ENCODE assay signal across 13 mouse cellular contexts in the genomic region with DNA sequence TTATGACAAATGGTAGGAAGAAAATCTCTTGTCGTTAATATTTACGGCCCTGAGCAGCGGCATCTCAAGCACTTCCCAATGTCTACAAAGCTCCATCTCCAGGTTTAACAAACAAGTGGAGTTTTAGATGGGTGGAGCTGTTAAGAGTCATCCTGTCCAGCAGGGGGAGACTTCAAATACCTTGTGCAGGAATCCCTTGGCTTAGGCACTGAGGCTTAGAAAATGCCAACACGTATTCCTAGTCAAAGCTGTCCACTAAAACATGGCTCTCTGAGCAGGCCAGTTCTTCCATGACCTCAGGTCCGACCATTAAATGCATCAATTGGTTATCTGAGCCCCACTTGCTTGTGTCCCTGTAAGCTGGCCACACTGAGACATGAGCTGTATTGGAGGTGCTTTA. TPM values are rescaled to one million over a fixed set of nuclear protein-coding genes. Genes with fewer than 3 reads are reported as not detected.
DNase-seq lines count a peak whose midpoint lies in the region; ATAC-seq and TF ChIP-seq lines count a peak whose summit lies in the region.
"Had no signal": no experiment of that assay in that cellular context is flagged by ENCODE, and none has a peak within 500 bp of the region (broad histone marks: within the 10 kb centered on the region; RNA-seq: fewer than 3 reads in every experiment).

No protein-coding gene starts in this region.

- no peaks in the 10 kb centered on the region for H3K4me1 ChIP-seq in heart, postnatal 0 days (ENCODE audit: control insufficient read depth, insufficient read depth)
- no peaks in the 10 kb centered on the region for H3K4me1 ChIP-seq in liver, postnatal 0 days (ENCODE audit: insufficient read depth)
- H3K4me1 ChIP-seq in E14TG2a.4 (replicated peaks; ENCODE audit: low read depth, low read length), result peaks cover 35% of the 10 kb centered on the region
- no peaks in the 10 kb centered on the region for H3K4me1 ChIP-seq in forebrain, embryonic 13.5 days

- H3K4me2 ChIP-seq in heart, postnatal 0 days (ENCODE audit: low read depth, low read length), result no peak overlapping the region
- H3K4me2 ChIP-seq in liver, postnatal 0 days (ENCODE audit: low read depth, low read length), result no peak overlapping the region
- H3K4me2 ChIP-seq in forebrain, embryonic 13.5 days, result no peak overlapping the region

- H3K9ac ChIP-seq in heart, postnatal 0 days (replicated peaks; ENCODE audit: low read depth, low read length), result no peak overlapping the region
- H3K9ac ChIP-seq in liver, postnatal 0 days (replicated peaks), result no peak overlapping the region
- no peak overlapping the region for H3K9ac ChIP-seq in forebrain, embryonic 13.5 days

- no peak for TF ChIP-seq EP300 in heart, postnatal 0 days (IDR thresholded peaks at IDR 0.05; ENCODE audit: low read depth)
- TF ChIP-seq EP300 in liver, postnatal 0 days (IDR thresholded peaks at IDR 0.05; ENCODE audit: low read depth), result no peak

- ATAC-seq in heart, postnatal 0 days (ENCODE audit: insufficient read depth, low read depth), result no peak
- ATAC-seq in liver, postnatal 0 days, result no peak
- no peak for ATAC-seq in forebrain, embryonic 13.5 days
- ATAC-seq: inflammation-experienced regulatory T-cells, adult 6 months had no signal

- no peak for DNase-seq in heart, postnatal 0 days (ENCODE audit: low spot score)
- DNase-seq in heart, adult 8-10 months (ENCODE audit: low spot score), result no peak
- no peak for DNase-seq in liver, postnatal 0 days
- no peak for DNase-seq in liver
- peak; percentile 12 for DNase-seq in forelimb bud, embryonic 11.5 days (ENCODE audit: low read depth, low spot score)
- no peak for DNase-seq in urinary bladder, adult 18-20 months (ENCODE audit: low spot score in 2 of 2)
- DNase-seq: gastrocnemius, postnatal 10 days; right cerebral cortex, postnatal 4 days had no signal

- H3K36me3 ChIP-seq in heart, postnatal 0 days (replicated peaks; ENCODE audit: control insufficient read depth, insufficient read depth, low read length), result peaks cover 67% of the 10 kb centered on the region
- peaks cover 6% of the 10 kb centered on the region for H3K36me3 ChIP-seq in liver, postnatal 0 days (replicated peaks; ENCODE audit: insufficient read depth, low read length)
- H3K36me3 ChIP-seq in E14TG2a.4 (ENCODE audit: insufficient read depth, low read length), result peaks cover 84% of the 10 kb centered on the region
- peaks cover 93% of the 10 kb centered on the region for H3K36me3 ChIP-seq in forebrain, embryonic 13.5 days (ENCODE audit: poor library complexity, severe bottlenecking)
- H3K36me3 ChIP-seq: G1E had no signal

- H3K27me3 ChIP-seq in heart, postnatal 0 days (ENCODE audit: control insufficient read depth, insufficient read depth, low read length), result no peaks in the 10 kb centered on the region
- H3K27me3 ChIP-seq in liver, postnatal 0 days (ENCODE audit: insufficient read depth, low read length), result no peaks in the 10 kb centered on the region
- no peaks in the 10 kb centered on the region for H3K27me3 ChIP-seq in E14TG2a.4 (ENCODE audit: insufficient read depth, low read length)
- no peaks in the 10 kb centered on the region for H3K27me3 ChIP-seq in forebrain, embryonic 13.5 days

- no peak overlapping the region for H3K4me3 ChIP-seq in heart, postnatal 0 days (ENCODE audit: low read depth, low read length)
- no peak overlapping the region for H3K4me3 ChIP-seq in liver, postnatal 0 days (ENCODE audit: low read depth, low read length)
- no peak overlapping the region for H3K4me3 ChIP-seq in E14TG2a.4 (replicated peaks; ENCODE audit: low read length)
- H3K4me3 ChIP-seq in forebrain, embryonic 13.5 days, result no peak overlapping the region

- no peaks in the 10 kb centered on the region for H3K9me3 ChIP-seq in heart, postnatal 0 days (replicated peaks; ENCODE audit: control insufficient read depth, low read length)
- H3K9me3 ChIP-seq in liver, postnatal 0 days (ENCODE audit: low read length), result no peaks in the 10 kb centered on the region
- H3K9me3 ChIP-seq in E14TG2a.4 (ENCODE audit: low read length), result no peaks in the 10 kb centered on the region
- no peaks in the 10 kb centered on the region for H3K9me3 ChIP-seq in forebrain, embryonic 13.5 days (replicated peaks)
- H3K9me3 ChIP-seq: G1E had no signal

- no peak overlapping the region for H3K27ac ChIP-seq in heart, postnatal 0 days (ENCODE audit: low read depth)
- no peak overlapping the region for H3K27ac ChIP-seq in liver, postnatal 0 days (ENCODE audit: low read depth)
- H3K27ac ChIP-seq in forebrain, embryonic 13.5 days, result no peak overlapping the region

- WGBS in heart, postnatal 0 days, result 84% methylated on average over 5 of the region's 5 CpGs
- 76% methylated on average over 5 of the region's 5 CpGs for WGBS in liver, postnatal 0 days (ENCODE audit: insufficient replicate concordance)
- 90% methylated on average over 5 of the region's 5 CpGs for WGBS in forebrain, embryonic 13.5 days

- peak; percentile 60 for TF ChIP-seq CTCF in heart, postnatal 0 days (IDR thresholded peaks at IDR 0.05; ENCODE audit: low read depth)
- TF ChIP-seq CTCF in liver, postnatal 0 days (IDR thresholded peaks at IDR 0.05; ENCODE audit: low read depth), result peak; percentile 66
- TF ChIP-seq CTCF in E14TG2a.4 (conservative IDR thresholded peaks at IDR 0.05; ENCODE audit: low read length), result peak; percentile 57

RNA-seq across cellular contexts. Expression of a gene that starts 17.5 kb away (rescaled TPM):
- 186 and 191 TPM in 2 replicates for total RNA-seq in heart, postnatal 0 days (2014; rRNA removed; ENCODE audit: low replicate concordance)
- 313 and 342 TPM in 2 replicates for polyA plus RNA-seq in heart, postnatal 0 days (2015; fragmentation: Nextera tagmentation; extraction: Ambion mirVana)
- 100 to 1,000 TPM; 264 to 289 (median 284) TPM for total RNA-seq in heart, adult 8-10 months (2022)
- polyA plus RNA-seq in liver, postnatal 0 days (2015; fragmentation: Nextera tagmentation; extraction: Ambion mirVana), result 205 and 222 TPM in 2 replicates
- 310 and 325 TPM in 2 replicates for polyA plus RNA-seq in forebrain, embryonic 13.5 days (2015; fragmentation: Nextera tagmentation; extraction: Ambion mirVana)

RNA-seq across cellular contexts. Expression of a gene that starts 29.1 kb away (rescaled TPM):
- 26.7 and 28.9 TPM in 2 replicates for total RNA-seq in heart, postnatal 0 days (2014; rRNA removed; ENCODE audit: low replicate concordance)
- 12.7 and 13.5 TPM in 2 replicates for polyA plus RNA-seq in heart, postnatal 0 days (2015; fragmentation: Nextera tagmentation; extraction: Ambion mirVana)
- total RNA-seq in heart, adult 8-10 months (2022), result 100 to 1,000 TPM in 2 of 4 experiments, 10 to 100 TPM in 2; 93.3 to 137 (median 102) TPM
- polyA plus RNA-seq in liver, postnatal 0 days (2015; fragmentation: Nextera tagmentation; extraction: Ambion mirVana), result 12.3 and 13.9 TPM in 2 replicates
- polyA plus RNA-seq in forebrain, embryonic 13.5 days (2015; fragmentation: Nextera tagmentation; extraction: Ambion mirVana), result 18.6 and 19.1 TPM in 2 replicates

RNA-seq across cellular contexts. Expression of a gene that starts 45.0 kb away (rescaled TPM):
- 18.1 and 20.4 TPM in 2 replicates for total RNA-seq in heart, postnatal 0 days (2014; rRNA removed; ENCODE audit: low replicate concordance)
- 4.8 and 5.6 TPM in 2 replicates for polyA plus RNA-seq in heart, postnatal 0 days (2015; fragmentation: Nextera tagmentation; extraction: Ambion mirVana)
- total RNA-seq in heart, adult 8-10 months (2022), result 10 to 100 TPM; 23.7 to 30.9 (median 26.2) TPM
- polyA plus RNA-seq in liver, postnatal 0 days (2015; fragmentation: Nextera tagmentation; extraction: Ambion mirVana), result 1.9 and 2.3 TPM in 2 replicates
- 30.0 and 33.7 TPM in 2 replicates for polyA plus RNA-seq in forebrain, embryonic 13.5 days (2015; fragmentation: Nextera tagmentation; extraction: Ambion mirVana)
- total RNA-seq: monocyte, adult 5-6 weeks had no signal
- polyA plus RNA-seq: G1E had no signal
